Mouse (Mus musculus): ENCODE measurements around the gene Ptpn14. TPM values are rescaled to one million over a fixed set of nuclear protein-coding genes. Genes with fewer than 3 reads are reported as not detected.

Ptpn14 gene
- total RNA-seq, 2 experiments from 2014 or later, result 13.2 to 13.9 TPM

DNA sequence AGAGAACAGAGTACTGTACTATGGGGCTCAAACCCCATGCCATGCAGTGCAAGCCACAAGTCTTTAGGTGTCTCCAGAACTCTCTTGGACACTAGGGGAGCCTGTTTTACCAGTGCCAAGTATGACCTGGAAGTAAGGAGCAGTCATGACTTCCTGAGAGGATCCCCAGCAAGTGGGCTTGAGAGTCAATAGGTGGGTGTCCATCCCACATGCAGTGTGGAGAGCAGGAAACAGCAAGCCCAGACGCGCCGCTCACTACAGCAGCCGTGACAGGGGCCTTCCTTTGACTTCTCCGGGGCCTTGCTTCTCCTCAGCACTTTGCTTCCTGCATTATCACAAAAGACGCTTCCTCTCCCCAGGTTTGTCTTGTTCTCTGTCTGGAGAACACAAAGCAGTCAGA lies 27.9 kb upstream of the Ptpn14 start:
- intact Hi-C loops (cut with DNase I), result loop anchor here (2.0 to 5.0 kb wide), 2 partner anchors 162 to 229 kb away; no protein-coding TSS in a partner anchor
- DNase-seq (ENCODE audit: extremely low spot score in 1 of 2, low spot score in 2 of 2), result no peak
- no peak for TF ChIP-seq CTCF (IDR thresholded peaks at IDR 0.05)
- Histone ChIP-seq H3K4me3 (no peak overlapping the region), H3K27ac (no peak overlapping the region)

DNA sequence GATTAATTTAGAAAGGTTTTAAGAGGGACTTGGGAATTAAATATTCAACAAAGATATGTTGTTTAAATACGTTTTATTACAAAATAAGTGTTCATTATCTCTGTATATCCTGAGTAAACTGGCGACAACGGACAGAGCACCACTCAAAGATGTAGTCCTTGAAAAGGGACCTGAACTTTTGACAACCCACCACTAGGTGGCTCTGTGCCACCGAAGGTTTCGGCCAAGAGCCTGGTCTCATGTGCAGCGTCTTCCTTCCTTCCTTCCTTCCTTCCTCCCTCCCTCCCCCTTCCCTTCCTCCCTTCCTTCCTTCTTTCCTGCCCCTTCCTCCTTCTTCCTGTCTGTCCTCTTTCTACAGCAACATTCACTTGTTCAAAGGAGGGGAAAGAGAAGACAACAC lies 27.1 kb upstream of the Ptpn14 start:
- no peak overlapping the region for H3K27ac ChIP-seq
- DNase-seq (ENCODE audit: extremely low spot score in 1 of 2, low spot score in 2 of 2), result peak; percentile 73 to 76
- H3K4me3 ChIP-seq, result no peak overlapping the region
- intact Hi-C loops (cut with DNase I), result loop anchor here (1.0 to 5.0 kb wide), 4 partner anchors 161 to 272 kb away; no protein-coding TSS in a partner anchor
- TF ChIP-seq CTCF (IDR thresholded peaks at IDR 0.05), result peak; percentile 81

- DNase-seq (ENCODE audit: extremely low spot score in 1 of 2, low spot score in 2 of 2), result no peak
- intact Hi-C loops (cut with DNase I), result loop anchor here (5.0 kb wide), 1 partner anchor 159 kb away; no protein-coding TSS in a partner anchor
- no peak overlapping the region for H3K27ac ChIP-seq
- no peak; the same call in 1 of the 2 replicates for TF ChIP-seq CTCF (IDR thresholded peaks at IDR 0.05)
- no peak overlapping the region for H3K4me3 ChIP-seq
These were observed 24.9 kb upstream of the Ptpn14 start for GRCm38 (mm10) chr1:189703156-189703555.

DNA sequence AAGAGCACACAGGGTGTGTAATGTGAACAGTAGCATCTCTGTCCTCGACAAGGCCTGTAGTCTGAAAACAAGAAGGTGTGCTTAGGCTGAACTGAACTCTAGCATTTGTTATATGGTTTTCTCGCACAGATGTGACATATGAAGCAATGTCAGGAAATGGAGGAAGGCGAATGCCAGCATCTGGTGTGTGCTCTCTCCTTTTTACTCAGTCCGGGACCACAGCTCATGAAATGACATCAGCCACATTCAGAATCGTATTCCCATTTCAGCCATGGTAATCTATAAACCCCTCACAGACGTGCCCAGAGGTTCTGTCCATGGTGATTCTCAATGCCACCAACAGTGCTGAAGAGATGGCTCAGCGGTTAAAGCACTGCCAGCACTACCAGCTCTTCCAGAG lies 24.5 kb upstream of the Ptpn14 start:
- intact Hi-C loops (cut with DNase I), result loop anchor here (5.0 kb wide), 1 partner anchor 159 kb away; no protein-coding TSS in a partner anchor
- no peak for TF ChIP-seq CTCF (IDR thresholded peaks at IDR 0.05)

GRCm38 (mm10) chr1:189706040-189706645 lies 21.9 kb upstream of the Ptpn14 start:
- TF ChIP-seq CTCF (IDR thresholded peaks at IDR 0.05), result no peak
- no peak overlapping the region for H3K27ac ChIP-seq
- intact Hi-C loops (cut with DNase I), result no loop called here
- DNase-seq (ENCODE audit: extremely low spot score in 1 of 2, low spot score in 2 of 2), result no peak
- no peak overlapping the region for H3K4me3 ChIP-seq

More for the DNA sequence above, 24.5 kb upstream of the Ptpn14 start:
- no peak overlapping the region for H3K4me3 ChIP-seq
- H3K27ac ChIP-seq, result no peak overlapping the region
- DNase-seq (ENCODE audit: extremely low spot score in 1 of 2, low spot score in 2 of 2), result no peak

DNA sequence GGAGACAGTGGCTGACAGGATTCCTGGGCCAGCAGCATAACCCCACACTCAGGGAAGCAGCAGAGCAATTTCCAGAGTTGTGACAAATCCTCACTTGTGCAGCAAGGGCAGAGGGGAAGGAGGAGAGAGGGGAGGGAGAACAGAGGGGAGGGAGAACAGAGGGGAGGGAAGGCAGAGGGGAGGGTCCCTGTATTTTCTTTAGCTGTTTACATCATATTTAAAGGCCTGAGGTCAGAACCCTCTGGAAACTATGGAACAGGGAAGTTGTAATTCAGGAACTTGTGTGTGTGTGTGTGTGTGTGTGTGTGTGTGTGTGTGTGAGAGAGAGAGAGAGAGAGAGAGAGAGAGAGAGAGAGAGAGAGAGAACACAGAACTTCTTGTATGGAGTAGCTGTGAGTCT lies 21.1 kb upstream of the Ptpn14 start:
- no peak for DNase-seq (ENCODE audit: extremely low spot score in 1 of 2, low spot score in 2 of 2)
- Histone ChIP-seq H3K27ac (no peak overlapping the region), H3K4me3 (no peak overlapping the region)
- intact Hi-C loops (cut with DNase I), result no loop called here
- TF ChIP-seq CTCF (IDR thresholded peaks at IDR 0.05), result no peak

GRCm38 (mm10) chr1:189707419-189707818 lies 20.6 kb upstream of the Ptpn14 start:
- Histone ChIP-seq H3K27ac (no peak overlapping the region), H3K4me3 (no peak overlapping the region)
- no peak for TF ChIP-seq CTCF (IDR thresholded peaks at IDR 0.05)
- intact Hi-C loops (cut with DNase I), result no loop called here
- DNase-seq (ENCODE audit: extremely low spot score in 1 of 2, low spot score in 2 of 2), result no peak

- DNase-seq (ENCODE audit: extremely low spot score in 1 of 2, low spot score in 2 of 2), result no peak
- intact Hi-C loops (cut with DNase I), result no loop called here
- no peak for TF ChIP-seq CTCF (IDR thresholded peaks at IDR 0.05)
- Histone ChIP-seq H3K4me3 (no peak overlapping the region), H3K27ac (no peak overlapping the region)
These were observed 19.1 kb upstream of the Ptpn14 start for GRCm38 (mm10) chr1:189709001-189709400.

DNA sequence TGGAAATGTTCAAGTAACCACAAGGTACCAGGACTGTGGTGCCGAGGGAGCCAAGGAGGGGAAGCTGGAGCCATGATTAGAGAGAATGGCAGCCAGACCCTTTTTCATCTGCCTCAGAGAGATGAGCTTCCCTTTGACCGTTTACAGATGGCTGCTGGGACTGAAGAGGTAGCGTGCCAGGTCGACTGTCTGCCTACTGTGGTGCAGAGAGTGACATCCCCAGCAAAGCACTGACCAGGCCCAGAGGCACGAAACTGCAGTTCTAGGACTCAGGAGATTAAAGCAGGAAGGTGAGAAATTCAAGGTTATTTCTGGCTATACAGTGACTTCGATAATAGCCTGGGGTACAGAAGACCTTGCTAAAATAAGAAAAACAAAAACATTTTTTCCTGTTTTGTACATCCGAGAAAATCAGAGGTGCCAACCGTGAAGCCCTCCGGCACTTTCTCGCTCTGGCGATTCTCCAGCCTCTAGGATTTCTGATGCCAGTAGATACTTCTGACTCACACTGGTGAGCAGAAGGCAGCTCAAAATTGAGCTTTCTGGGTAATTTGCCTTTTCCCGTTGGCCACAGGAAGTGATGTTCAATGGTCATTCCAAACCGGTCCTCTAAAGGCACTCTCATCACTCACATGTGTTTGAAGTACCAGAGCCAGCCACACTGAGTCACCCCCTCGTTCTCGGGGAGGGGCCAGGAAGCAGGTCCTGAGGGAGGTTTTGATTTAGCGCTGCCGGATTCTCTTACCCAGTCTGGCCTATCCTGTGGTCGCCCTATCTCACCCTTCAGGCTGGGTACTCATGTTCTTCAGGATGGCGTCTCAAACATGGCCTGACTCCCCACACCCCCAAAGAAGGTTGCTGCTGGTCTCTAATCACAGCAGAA lies 11.9 kb upstream of the Ptpn14 start:
- intact Hi-C loops (cut with DNase I), result no loop called here
- no peak for TF ChIP-seq CTCF (IDR thresholded peaks at IDR 0.05)
- DNase-seq (ENCODE audit: extremely low spot score in 1 of 2, low spot score in 2 of 2), result no peak

DNA sequence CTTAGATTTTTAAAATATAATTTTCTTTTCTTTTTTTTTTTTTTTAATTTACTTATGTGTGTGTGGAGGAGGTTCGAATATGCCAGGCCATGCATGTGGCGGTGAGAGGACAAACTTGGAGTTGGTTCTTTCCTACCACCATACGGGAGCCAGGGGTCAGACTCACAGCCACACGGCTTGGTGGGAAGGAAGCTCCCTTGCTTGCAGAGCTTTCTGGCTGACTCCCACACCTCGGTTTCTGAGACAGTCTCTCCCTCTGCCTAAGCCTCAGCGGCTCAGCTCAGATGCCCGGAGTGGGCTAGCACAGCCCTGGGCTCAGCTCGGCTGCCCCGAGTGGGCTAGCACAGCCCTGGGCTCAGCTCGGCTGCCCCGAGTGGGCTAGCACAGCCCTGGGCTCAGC lies 10.5 kb upstream of the Ptpn14 start:
- no peak for DNase-seq (ENCODE audit: extremely low spot score in 1 of 2, low spot score in 2 of 2)
- intact Hi-C loops (cut with DNase I), result no loop called here
- H3K27ac ChIP-seq, result no peak overlapping the region
- H3K4me3 ChIP-seq, result no peak overlapping the region
- TF ChIP-seq CTCF (IDR thresholded peaks at IDR 0.05), result no peak

More for the DNA sequence above, 11.9 kb upstream of the Ptpn14 start:
- H3K27ac ChIP-seq, result no peak overlapping the region
- H3K4me3 ChIP-seq, result no peak overlapping the region

GRCm38 (mm10) chr1:189718600-189718999 lies 9.5 kb upstream of the Ptpn14 start:
- no peak overlapping the region for H3K27ac ChIP-seq
- no peak overlapping the region for H3K4me3 ChIP-seq
- no peak for DNase-seq (ENCODE audit: extremely low spot score in 1 of 2, low spot score in 2 of 2)
- intact Hi-C loops (cut with DNase I), result no loop called here
- no peak for TF ChIP-seq CTCF (IDR thresholded peaks at IDR 0.05)

- TF ChIP-seq CTCF (IDR thresholded peaks at IDR 0.05), result no peak
- DNase-seq (ENCODE audit: extremely low spot score in 1 of 2, low spot score in 2 of 2), result no peak
- intact Hi-C loops (cut with DNase I), result no loop called here
- no peak overlapping the region for H3K4me3 ChIP-seq
- no peak overlapping the region for H3K27ac ChIP-seq
These were observed 1.9 kb upstream of the Ptpn14 start for GRCm38 (mm10) chr1:189726121-189726520.
